Mouse (Mus musculus) heart, adult 18-20 months (tissue): ENCODE data around the gene March9. TPM values are rescaled to one million over a fixed set of nuclear protein-coding genes. Genes with fewer than 3 reads are reported as not detected.
"Not testable (repeated sequence)": the region's sequence is repeated elsewhere in the genome, so short reads cannot be mapped to it uniquely, and the experiment has no call there.

Experiments used
- DNase-seq, 2 experiments: peaks; one replicate each; pipeline ENCODE4 v3.0.0; 2021 to 2022; ENCODE audit warnings: mixed read lengths in 1 of 2
- total RNA-seq, 2 experiments: library from RNA; stranded (reverse); gene quantifications; 2 replicates each; pipeline ENCODE4 v1.2.3; 2021

March9 gene
- total RNA-seq, 2 experiments from 2014 or later: 2.9 to 3.5 TPM

- no peak for DNase-seq
Observed at GRCm38 (mm10) chr10:127062503-127062902, 2.5 kb upstream of the March9 start.

- DNase-seq: not testable (repeated sequence)
Observed at GRCm38 (mm10) chr10:127062101-127062500, 2.1 kb upstream of the March9 start.

- DNase-seq: no peak
Observed at GRCm38 (mm10) chr10:127061513-127061912, 1.5 kb upstream of the March9 start.

GRCm38 (mm10) chr10:127061085-127061484 lies 1.1 kb upstream of the March9 start:
- DNase-seq: no peak

GRCm38 (mm10) chr10:127059174-127059967 lies 613 bp downstream of the March9 start:
- no peak for DNase-seq

- DNase-seq: no peak
Observed at GRCm38 (mm10) chr10:127058708-127059107, 1.3 kb downstream of the March9 start.

GRCm38 (mm10) chr10:127058161-127058560 lies 1.8 kb downstream of the March9 start:
- peak; percentile 75 to 84 for DNase-seq

- no peak for DNase-seq
Observed at GRCm38 (mm10) chr10:127056490-127056889, 3.5 kb downstream of the March9 start.

- DNase-seq: no peak
Observed at GRCm38 (mm10) chr10:127055406-127055805, 4.6 kb downstream of the March9 start.

GRCm38 (mm10) chr10:127054646-127055045 lies 5.3 kb downstream of the March9 start:
- no peak for DNase-seq

GRCm38 (mm10) chr10:127050119-127050474 lies 9.9 kb downstream of the March9 start:
- DNase-seq: no peak

GRCm38 (mm10) chr10:127049395-127050118 lies 10.4 kb downstream of the March9 start:
- no peak for DNase-seq

- DNase-seq: no peak
Observed at GRCm38 (mm10) chr10:127048608-127049394, 11.2 kb downstream of the March9 start.

GRCm38 (mm10) chr10:127047954-127048353 lies 12.0 kb downstream of the March9 start, which contains the start of gene Cyp27b1:
TSS of gene Cyp27b1 (plus strand) at chr10:127048250.
- no peak for DNase-seq

GRCm38 (mm10) chr10:127043187-127043586 lies 16.8 kb downstream of the March9 start:
- DNase-seq: no peak

- no peak for DNase-seq
Observed at GRCm38 (mm10) chr10:127042468-127043115, 17.4 kb downstream of the March9 start.

- peak; percentile 88 to 94 for DNase-seq
Observed at GRCm38 (mm10) chr10:127041774-127042338, 18.1 kb downstream of the March9 start.

GRCm38 (mm10) chr10:127041274-127041766 lies 18.7 kb downstream of the March9 start, which contains the start of the genes Mettl1 and Eef1akmt3:
TSS of gene Mettl1 (plus strand) at chr10:127041414.
TSS of gene Eef1akmt3 (minus strand) at chr10:127041513.
- DNase-seq: peak in 1 of 2 experiments; percentile 29

- DNase-seq: no peak
Observed at GRCm38 (mm10) chr10:127040569-127041214, 19.3 kb downstream of the March9 start.

- DNase-seq: no peak
Observed at GRCm38 (mm10) chr10:127037641-127038040, 22.3 kb downstream of the March9 start.

GRCm38 (mm10) chr10:127036273-127036672 lies 23.7 kb downstream of the March9 start:
- DNase-seq: no peak
